ENCODE assay signal across 20 mouse cellular contexts in the genomic region with DNA sequence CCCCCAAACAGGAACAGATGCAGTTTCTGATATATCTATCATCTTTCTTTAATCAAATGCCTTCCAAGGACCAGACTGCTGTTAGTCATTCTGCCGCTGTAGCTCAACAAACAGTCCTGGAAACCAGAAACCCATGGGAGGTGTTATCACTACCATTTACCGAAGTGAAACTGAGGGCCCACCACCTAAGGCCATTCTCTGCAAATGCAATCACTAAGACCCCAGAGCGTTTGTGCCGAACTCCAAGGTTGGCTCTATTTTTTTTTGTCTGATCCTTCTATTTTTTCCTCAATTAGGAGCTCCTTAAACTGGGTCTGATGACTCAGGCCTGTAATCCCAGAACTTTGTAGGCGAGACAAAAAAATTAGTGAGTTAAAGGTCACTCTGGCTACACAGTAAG.
DNase-seq lines count a peak whose midpoint lies in the region; ATAC-seq and TF ChIP-seq lines count a peak whose summit lies in the region.
"Had no signal": no experiment of that assay in that cellular context is flagged by ENCODE, and none has a peak within 500 bp of the region (broad histone marks: within the 10 kb centered on the region; RNA-seq: fewer than 3 reads in every experiment).

No protein-coding gene starts in this region.

- DNase-seq in embryonic facial prominence, embryonic 14.5 days (ENCODE audit: low spot score): no peak
- DNase-seq in embryonic facial prominence, embryonic 10.5 days (ENCODE audit: low spot score): no peak
- DNase-seq in kidney, postnatal 0 days (ENCODE audit: low spot score): peak; percentile 20
- no peak for DNase-seq in kidney, postnatal 10 days
- DNase-seq in Muller cell, postnatal 12 days (ENCODE audit: inconsistent ontology term): peak; percentile 11
- no peak for DNase-seq in midbrain, embryonic 14.5 days
- no peak for DNase-seq in right cerebral cortex, postnatal 25 days
- DNase-seq: adrenal gland, adult 8-10 months; cerebellum, adult 2 months; cerebellum, postnatal 10 days; gastrocnemius, postnatal 10 days; heart, postnatal 36 days; kidney, adult 11 months had no signal

- no peak for TF ChIP-seq CTCF in kidney, postnatal 0 days (IDR thresholded peaks at IDR 0.05; ENCODE audit: low read depth)
- no peak for TF ChIP-seq CTCF in embryonic fibroblast, embryonic 13.5 days (IDR thresholded peaks at IDR 0.05; ENCODE audit: borderline replicate concordance, insufficient read depth, low read length)

- H3K4me2 ChIP-seq in embryonic facial prominence, embryonic 14.5 days (ENCODE audit: low read depth, low read length): no peak overlapping the region
- no peak overlapping the region for H3K4me2 ChIP-seq in kidney, postnatal 0 days (ENCODE audit: low read length)
- no peak overlapping the region for H3K4me2 ChIP-seq in midbrain, embryonic 14.5 days (ENCODE audit: low read length)
- H3K4me2 ChIP-seq: forebrain, embryonic 15.5 days; heart, embryonic 13.5 days; hindbrain, embryonic 12.5 days had no signal

- H3K4me3 ChIP-seq in embryonic facial prominence, embryonic 14.5 days (ENCODE audit: low read depth, low read length): no peak overlapping the region
- no peak overlapping the region for H3K4me3 ChIP-seq in embryonic facial prominence, embryonic 10.5 days
- no peak overlapping the region for H3K4me3 ChIP-seq in kidney, postnatal 0 days (replicated peaks; ENCODE audit: low read depth, low read length)
- no peak overlapping the region for H3K4me3 ChIP-seq in embryonic fibroblast, embryonic 13.5 days (ENCODE audit: insufficient read depth, low read length)
- no peak overlapping the region for H3K4me3 ChIP-seq in midbrain, embryonic 14.5 days (replicated peaks; ENCODE audit: low read depth, low read length)
- H3K4me3 ChIP-seq: forebrain, embryonic 10.5 days; forebrain, embryonic 15.5 days; heart, embryonic 13.5 days; hindbrain, embryonic 12.5 days had no signal

- 59% methylated on average over 5 of the region's 5 CpGs for WGBS in embryonic facial prominence, embryonic 14.5 days
- 74% methylated on average over 5 of the region's 5 CpGs for WGBS in embryonic facial prominence, embryonic 10.5 days
- WGBS in kidney, postnatal 0 days: 47% methylated on average over 5 of the region's 5 CpGs
- 88% methylated on average over 5 of the region's 5 CpGs for WGBS in midbrain, embryonic 14.5 days

- no peak for TF ChIP-seq POLR2A in embryonic fibroblast, embryonic 13.5 days (IDR thresholded peaks at IDR 0.05; ENCODE audit: low read depth, low read length)

- H3K27ac ChIP-seq in embryonic facial prominence, embryonic 14.5 days (replicated peaks; ENCODE audit: low read depth, low read length): peak overlapping the region; percentile 36
- no peak overlapping the region for H3K27ac ChIP-seq in embryonic facial prominence, embryonic 10.5 days (replicated peaks)
- H3K27ac ChIP-seq in kidney, postnatal 0 days: no peak overlapping the region
- peak overlapping the region; percentile 42 for H3K27ac ChIP-seq in embryonic fibroblast, embryonic 13.5 days (ENCODE audit: insufficient read depth, low read length)
- no peak overlapping the region for H3K27ac ChIP-seq in midbrain, embryonic 14.5 days (replicated peaks; ENCODE audit: low read depth, low read length)
- H3K27ac ChIP-seq: forebrain, embryonic 10.5 days; forebrain, embryonic 15.5 days; heart, embryonic 13.5 days; hindbrain, embryonic 12.5 days; hindbrain, postnatal 0 days had no signal

- H3K9me3 ChIP-seq in embryonic facial prominence, embryonic 14.5 days (ENCODE audit: control insufficient read depth, low read length): no peaks in the 10 kb centered on the region
- H3K9me3 ChIP-seq in embryonic facial prominence, embryonic 10.5 days: no peaks in the 10 kb centered on the region
- H3K9me3 ChIP-seq in kidney, postnatal 0 days (replicated peaks; ENCODE audit: low read length): no peaks in the 10 kb centered on the region
- H3K9me3 ChIP-seq in midbrain, embryonic 14.5 days (ENCODE audit: control insufficient read depth, low read length): no peaks in the 10 kb centered on the region
- H3K9me3 ChIP-seq: forebrain, embryonic 10.5 days; forebrain, embryonic 15.5 days; heart, embryonic 13.5 days; hindbrain, embryonic 12.5 days had no signal

- H3K4me1 ChIP-seq in embryonic facial prominence, embryonic 14.5 days (ENCODE audit: control insufficient read depth, insufficient read depth, low read length): peaks cover 11% of the 10 kb centered on the region; the same call in 1 of the 2 replicates
- H3K4me1 ChIP-seq in embryonic facial prominence, embryonic 10.5 days: peaks cover 6% of the 10 kb centered on the region; the same call in 1 of the 2 replicates
- H3K4me1 ChIP-seq in kidney, postnatal 0 days (replicated peaks; ENCODE audit: insufficient read depth, low read length): no peaks in the 10 kb centered on the region; the same call in 1 of the 2 replicates
- H3K4me1 ChIP-seq in embryonic fibroblast, embryonic 13.5 days (ENCODE audit: control insufficient read depth, insufficient read depth, low read length): peaks cover 7% of the 10 kb centered on the region
- no peaks in the 10 kb centered on the region for H3K4me1 ChIP-seq in midbrain, embryonic 14.5 days (ENCODE audit: control insufficient read depth, insufficient read depth, low read length)

- H3K36me3 ChIP-seq in embryonic facial prominence, embryonic 14.5 days (ENCODE audit: control insufficient read depth, insufficient read depth, low read length): peaks cover 29% of the 10 kb centered on the region
- peaks cover 83% of the 10 kb centered on the region for H3K36me3 ChIP-seq in embryonic facial prominence, embryonic 10.5 days (replicated peaks)
- H3K36me3 ChIP-seq in kidney, postnatal 0 days (ENCODE audit: insufficient read depth, low read length): no peaks in the 10 kb centered on the region
- peaks cover 10% of the 10 kb centered on the region for H3K36me3 ChIP-seq in midbrain, embryonic 14.5 days (ENCODE audit: control insufficient read depth, insufficient read depth, low read length)

- no peak for ATAC-seq in embryonic facial prominence, embryonic 14.5 days (ENCODE audit: low read depth)
- ATAC-seq in kidney, postnatal 0 days (replicated peaks; ENCODE audit: low FRiP score, low read depth): no peak
- no peak for ATAC-seq in midbrain, embryonic 14.5 days (ENCODE audit: low FRiP score, low TSS enrichment)
- ATAC-seq: forebrain, embryonic 15.5 days; hindbrain, postnatal 0 days had no signal

- H3K27me3 ChIP-seq in embryonic facial prominence, embryonic 14.5 days (replicated peaks; ENCODE audit: control insufficient read depth, insufficient read depth, low read length): no peaks in the 10 kb centered on the region
- no peaks in the 10 kb centered on the region for H3K27me3 ChIP-seq in embryonic facial prominence, embryonic 10.5 days (replicated peaks; ENCODE audit: low read depth, poor library complexity, severe bottlenecking)
- no peaks in the 10 kb centered on the region for H3K27me3 ChIP-seq in kidney, postnatal 0 days (ENCODE audit: insufficient read depth, low read length)
- H3K27me3 ChIP-seq in midbrain, embryonic 14.5 days (ENCODE audit: control insufficient read depth, insufficient read depth, low read length): no peaks in the 10 kb centered on the region
- H3K27me3 ChIP-seq: CH12.LX; forebrain, embryonic 15.5 days; heart, embryonic 13.5 days; hindbrain, embryonic 12.5 days had no signal

- H3K9ac ChIP-seq in embryonic facial prominence, embryonic 14.5 days (ENCODE audit: low read depth, low read length): no peak overlapping the region
- no peak overlapping the region for H3K9ac ChIP-seq in kidney, postnatal 0 days (ENCODE audit: low read depth, low read length)
- H3K9ac ChIP-seq in midbrain, embryonic 14.5 days (replicated peaks; ENCODE audit: low read length): no peak overlapping the region
- H3K9ac ChIP-seq: forebrain, embryonic 15.5 days; heart, embryonic 13.5 days; hindbrain, embryonic 12.5 days had no signal

Comparison
In these comparisons a context has a peak if more than half of its experiments do, and no peak if none do; other contexts are left out.
1. DNase-seq: peak in kidney, postnatal 0 days (single experiment) and Muller cell, postnatal 12 days (single experiment); none in embryonic facial prominence, embryonic 14.5 days (single experiment), embryonic facial prominence, embryonic 10.5 days (single experiment), kidney, postnatal 10 days (single experiment), midbrain, embryonic 14.5 days (single experiment) and right cerebral cortex, postnatal 25 days (single experiment).
2. H3K27ac ChIP-seq: peak in embryonic facial prominence, embryonic 14.5 days (single experiment) and embryonic fibroblast, embryonic 13.5 days (single experiment); none in embryonic facial prominence, embryonic 10.5 days (single experiment), kidney, postnatal 0 days (single experiment) and midbrain, embryonic 14.5 days (single experiment).